Mouse (Mus musculus): ENCODE measurements around the gene Gpd1. TPM values are rescaled to one million over a fixed set of nuclear protein-coding genes. Genes with fewer than 3 reads are reported as not detected.

Gene Gpd1
- total RNA-seq, 2 experiments from 2014 or later = 90.7 to 100 TPM

GRCm38 (mm10) chr15:99714206-99714605 is 3.1 kb upstream of the Gpd1 start:
- no peak for DNase-seq (ENCODE audit: extremely low spot score in 1 of 2, low spot score in 2 of 2)
- H3K4me3 ChIP-seq = no peak overlapping the region
- intact Hi-C loops (cut with DNase I) = no loop called here
- H3K27ac ChIP-seq = peak overlapping the region; percentile 92
- TF ChIP-seq CTCF (IDR thresholded peaks at IDR 0.05) = no peak

DNA sequence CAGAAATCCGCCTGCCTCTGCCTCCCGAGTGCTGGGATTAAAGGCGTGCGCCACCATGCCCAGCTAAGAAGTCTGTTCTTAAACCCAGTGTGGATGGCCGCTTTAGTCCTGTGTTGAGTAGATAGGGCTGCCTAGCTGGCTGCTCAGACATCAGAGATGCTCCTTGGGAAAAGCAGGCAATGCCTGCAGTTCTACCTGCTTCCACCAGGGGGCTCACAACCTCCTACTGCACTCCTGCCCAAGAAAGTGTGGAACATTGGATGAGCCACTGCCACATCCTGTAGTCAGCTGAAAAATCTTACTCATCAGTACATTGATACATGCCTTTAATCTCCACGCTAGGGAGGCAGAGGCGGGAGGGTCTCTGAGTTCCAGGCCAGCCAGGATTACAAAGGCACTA is 2.5 kb upstream of the Gpd1 start:
- intact Hi-C loops (cut with DNase I) = no loop called here
- Histone ChIP-seq H3K27ac (peak overlapping the region; percentile 92), H3K4me3 (no peak overlapping the region)
- peak; percentile 84 to 86 for DNase-seq (ENCODE audit: extremely low spot score in 1 of 2, low spot score in 2 of 2)
- TF ChIP-seq CTCF (IDR thresholded peaks at IDR 0.05) = peak; percentile 98

- Histone ChIP-seq H3K4me3 (no peak overlapping the region), H3K27ac (peak overlapping the region; percentile 92)
- peak; percentile 57 to 65 for DNase-seq (ENCODE audit: extremely low spot score in 1 of 2, low spot score in 2 of 2)
- intact Hi-C loops (cut with DNase I) = no loop called here
- TF ChIP-seq CTCF (IDR thresholded peaks at IDR 0.05) = no peak
Observed at GRCm38 (mm10) chr15:99715361-99715865, 1.9 kb upstream of the Gpd1 start.

- intact Hi-C loops (cut with DNase I) = loop anchor here (2.0 kb wide), 1 partner anchor 13 kb away; the partner anchor contains the start of gene Smarcd1
- no peak for DNase-seq (ENCODE audit: extremely low spot score in 1 of 2, low spot score in 2 of 2)
- no peak for TF ChIP-seq CTCF (IDR thresholded peaks at IDR 0.05)
- H3K4me3 ChIP-seq = no peak overlapping the region
- H3K27ac ChIP-seq = peak overlapping the region; percentile 92
Observed at GRCm38 (mm10) chr15:99715982-99716746, 1.2 kb upstream of the Gpd1 start.

GRCm38 (mm10) chr15:99716814-99717213 is 501 bp upstream of the Gpd1 start:
- peak in 1 of 2 experiments; percentile 41 for DNase-seq (ENCODE audit: extremely low spot score in 1 of 2, low spot score in 2 of 2)
- TF ChIP-seq CTCF (IDR thresholded peaks at IDR 0.05) = no peak
- intact Hi-C loops (cut with DNase I) = loop anchor here (2.0 kb wide), 1 partner anchor 14 kb away; the partner anchor contains the start of gene Smarcd1
- no peak overlapping the region for H3K4me3 ChIP-seq
- peak overlapping the region; percentile 92 for H3K27ac ChIP-seq

DNA sequence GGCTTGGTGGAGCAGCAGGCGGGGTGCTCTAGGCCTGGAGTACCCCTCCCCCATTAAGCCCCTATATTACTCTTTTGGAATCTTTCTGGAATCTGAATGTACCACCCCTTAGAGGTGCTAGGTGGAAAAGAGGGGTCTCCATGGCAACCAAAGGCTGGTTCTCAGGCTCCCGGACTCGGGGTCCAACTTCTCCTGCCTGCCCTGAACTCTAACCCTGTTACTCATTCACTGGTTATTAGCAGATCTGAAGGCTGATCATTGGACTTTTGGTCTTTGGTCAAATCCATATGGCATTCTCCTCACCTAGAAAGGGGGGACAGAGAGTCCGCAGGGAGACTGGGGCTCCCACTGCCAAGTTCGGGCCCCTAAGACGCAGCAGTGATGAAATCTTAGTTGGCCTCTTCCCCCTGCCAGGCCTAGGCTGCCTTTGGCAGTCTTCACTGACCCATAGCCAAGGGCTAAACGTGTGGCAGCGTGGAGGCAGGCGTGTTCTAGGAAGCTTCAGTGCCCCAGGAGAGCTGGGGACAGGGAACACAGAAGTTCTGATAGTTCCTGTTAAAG is 1.2 kb downstream of the Gpd1 start:
- H3K27ac ChIP-seq = peak overlapping the region; percentile 92
- no peak for TF ChIP-seq CTCF (IDR thresholded peaks at IDR 0.05)
- peak in 1 of 2 experiments; percentile 15 for DNase-seq (ENCODE audit: extremely low spot score in 1 of 2, low spot score in 2 of 2)
- intact Hi-C loops (cut with DNase I) = no loop called here
- peak overlapping the region; percentile 56 for H3K4me3 ChIP-seq

DNA sequence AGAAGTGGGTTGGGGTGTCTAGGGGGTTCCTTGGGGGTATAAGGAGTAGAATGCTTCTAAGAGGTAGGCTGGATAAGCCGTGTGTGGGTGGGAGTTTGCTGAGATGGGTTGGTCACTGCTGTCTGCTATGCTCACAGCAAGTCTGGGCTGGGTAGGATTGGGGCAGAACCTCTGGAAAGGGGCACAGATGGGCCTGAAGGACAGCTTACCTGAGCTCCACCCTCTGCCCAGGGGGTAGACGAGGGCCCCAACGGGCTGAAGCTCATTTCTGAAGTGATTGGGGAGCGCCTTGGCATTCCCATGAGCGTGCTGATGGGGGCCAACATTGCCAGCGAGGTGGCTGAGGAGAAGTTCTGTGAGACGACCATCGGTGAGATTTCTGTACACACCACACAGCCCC is 2.5 kb downstream of the Gpd1 start:
- DNase-seq (ENCODE audit: extremely low spot score in 1 of 2, low spot score in 2 of 2) = no peak

GRCm38 (mm10) chr15:99721921-99722743 is 4.8 kb downstream of the Gpd1 start:
- Histone ChIP-seq H3K27ac (no peak overlapping the region), H3K4me3 (no peak overlapping the region)
- no peak for TF ChIP-seq CTCF (IDR thresholded peaks at IDR 0.05)
- no peak for DNase-seq (ENCODE audit: extremely low spot score in 1 of 2, low spot score in 2 of 2)
- intact Hi-C loops (cut with DNase I) = no loop called here

More for the DNA sequence above, 2.5 kb downstream of the Gpd1 start:
- intact Hi-C loops (cut with DNase I) = no loop called here
- H3K4me3 ChIP-seq = no peak overlapping the region
- peak overlapping the region; percentile 28; the same call in 1 of the 2 replicates for H3K27ac ChIP-seq
- TF ChIP-seq CTCF (IDR thresholded peaks at IDR 0.05) = no peak

GRCm38 (mm10) chr15:99723120-99723514 is 5.8 kb downstream of the Gpd1 start:
- TF ChIP-seq CTCF (IDR thresholded peaks at IDR 0.05) = no peak
- Histone ChIP-seq H3K27ac (peak overlapping the region; percentile 94), H3K4me3 (no peak overlapping the region)
- intact Hi-C loops (cut with DNase I) = no loop called here
- DNase-seq (ENCODE audit: extremely low spot score in 1 of 2, low spot score in 2 of 2) = no peak

DNA sequence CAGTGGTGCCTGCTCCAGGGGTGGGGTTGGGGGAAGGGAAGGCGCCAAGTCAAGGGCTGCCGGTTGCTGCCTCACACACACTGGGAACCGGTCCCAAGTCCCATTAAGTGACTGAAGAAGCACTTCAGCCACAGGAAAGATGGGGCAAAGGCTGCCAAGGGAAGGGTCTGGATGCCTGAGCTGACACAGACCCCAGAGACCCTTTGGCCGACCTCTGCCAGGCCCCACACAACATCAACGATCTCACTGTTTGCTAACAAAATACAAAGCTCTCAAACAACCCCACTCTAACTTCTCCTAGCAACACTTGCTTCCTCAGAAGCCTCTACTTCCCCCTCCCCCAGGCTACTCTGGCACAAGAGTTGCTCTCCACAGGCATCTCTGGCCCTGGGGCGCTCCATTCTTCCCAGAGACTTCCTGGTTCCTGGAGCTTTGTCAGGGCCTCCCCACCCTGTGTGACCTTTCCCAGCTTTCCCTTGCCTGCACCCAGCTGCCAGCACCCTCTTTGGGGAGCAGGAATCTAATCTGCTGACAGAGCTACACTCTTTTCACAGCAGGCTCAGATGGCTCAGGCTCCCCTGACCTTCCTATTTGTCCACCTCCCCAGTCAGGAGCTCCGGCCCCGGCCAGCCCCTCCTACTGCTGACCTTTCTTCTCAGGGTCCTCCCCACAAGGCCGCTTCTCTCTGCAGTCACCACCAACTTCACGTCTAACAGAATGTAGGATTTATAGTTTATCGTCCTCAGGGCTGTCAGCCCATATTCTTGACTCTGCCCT is 6.4 kb downstream of the Gpd1 start:
- peak in 1 of 2 experiments; percentile 47 for DNase-seq (ENCODE audit: extremely low spot score in 1 of 2, low spot score in 2 of 2)
- intact Hi-C loops (cut with DNase I) = loop anchor here (2.0 kb wide), 1 partner anchor 19 kb away; the partner anchor contains the start of gene Gm17349

More for the DNA sequence above, 6.4 kb downstream of the Gpd1 start:
- Histone ChIP-seq H3K27ac (peak overlapping the region; percentile 94), H3K4me3 (no peak overlapping the region)
- no peak for TF ChIP-seq CTCF (IDR thresholded peaks at IDR 0.05)

Measured in left cerebral cortex, adult 2 months (tissue).